Mouse (Mus musculus): Measurements from ENCODE around the gene Rabgef1.

GRCm38 (mm10) chr5:130247823-130248222 is 76.2 kb downstream of the Rabgef1 start:
- TF ChIP-seq CTCF (IDR thresholded peaks at IDR 0.05; ENCODE audit: control insufficient read depth, insufficient read depth, low read length) (no peak), POLR2A (IDR thresholded peaks at IDR 0.05; ENCODE audit: borderline replicate concordance, control insufficient read depth, low read depth, low read length) (no peak)

Data from bone marrow, adult 2 months (tissue).